Comparison of ENCODE assay signal across 8 mouse cellular contexts in the genomic region with DNA sequence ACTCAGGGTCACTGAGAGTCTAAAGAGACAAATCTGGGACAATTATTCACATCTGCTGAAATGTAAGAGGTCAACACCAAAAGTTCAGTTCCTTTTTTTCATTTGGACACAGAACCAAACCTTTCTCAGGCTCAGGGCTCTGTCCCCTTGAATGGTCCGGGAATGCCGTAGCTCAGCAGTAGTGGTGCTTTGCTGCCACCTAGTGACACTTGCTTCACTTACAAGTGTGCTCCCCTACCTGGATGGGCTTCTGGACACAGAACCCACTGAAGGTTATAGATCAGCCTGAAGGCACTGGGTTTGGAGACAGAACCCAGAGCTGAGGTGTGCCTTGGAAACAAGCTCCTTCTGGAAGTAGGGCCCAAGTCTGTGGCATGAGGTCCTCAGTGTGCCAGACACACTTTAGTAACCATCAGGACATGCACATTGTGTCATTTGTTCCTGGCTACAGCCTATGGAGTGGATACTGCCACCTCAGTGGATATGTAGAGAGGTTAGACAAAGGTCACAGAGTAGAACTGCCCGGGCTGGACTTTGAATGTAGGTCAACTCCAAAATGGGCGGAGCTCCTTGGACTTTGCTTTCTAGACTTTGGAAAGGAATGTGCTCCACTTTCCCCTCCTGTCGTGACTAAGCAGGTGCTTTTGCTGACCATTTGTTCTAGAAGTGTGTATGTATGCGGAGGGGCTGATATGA. TPM values are rescaled to one million over a fixed set of nuclear protein-coding genes. Genes with fewer than 3 reads are reported as not detected.
DNase-seq lines count a peak whose midpoint lies in the region; ATAC-seq and TF ChIP-seq lines count a peak whose summit lies in the region.

No protein-coding gene starts in this region.

- intact Hi-C loops in heart, adult 2 months (cut with DNase I) = loop anchor here (1.0 to 2.0 kb wide), 4 partner anchors 67 to 521 kb away; no protein-coding TSS in a partner anchor

- no peak for TF ChIP-seq POLR2A in heart, adult 2 months (IDR thresholded peaks at IDR 0.05; ENCODE audit: insufficient read depth, low read depth, low read length)
- TF ChIP-seq POLR2A in liver, adult 2 months (IDR thresholded peaks at IDR 0.05; ENCODE audit: extremely low read depth, insufficient read depth, low read length) = no peak

- no peaks in the 10 kb centered on the region for H3K4me1 ChIP-seq in embryonic facial prominence, embryonic 10.5 days
- peaks cover 1% of the 10 kb centered on the region; the same call in 1 of the 2 replicates for H3K4me1 ChIP-seq in heart, adult 2 months (ENCODE audit: control insufficient read depth, insufficient read depth, low read length)
- H3K4me1 ChIP-seq in kidney, embryonic 15.5 days = no peaks in the 10 kb centered on the region
- H3K4me1 ChIP-seq in liver, adult 2 months (ENCODE audit: control insufficient read depth, insufficient read depth, low read length) = peaks cover 15% of the 10 kb centered on the region
- H3K4me1 ChIP-seq in neural tube, embryonic 11.5 days (ENCODE audit: control insufficient read depth, insufficient read depth, low read length) = no peaks in the 10 kb centered on the region
- no peaks in the 10 kb centered on the region for H3K4me1 ChIP-seq in stomach, embryonic 14.5 days (ENCODE audit: control insufficient read depth, insufficient read depth, low read length)

- H3K27ac ChIP-seq in embryonic facial prominence, embryonic 10.5 days (replicated peaks) = no peak overlapping the region
- no peak overlapping the region for H3K27ac ChIP-seq in heart, adult 2 months
- no peak overlapping the region for H3K27ac ChIP-seq in kidney, embryonic 15.5 days
- H3K27ac ChIP-seq in liver, adult 2 months (replicated peaks; ENCODE audit: insufficient read depth, low read depth, low read length) = peak overlapping the region; percentile 68
- H3K27ac ChIP-seq in neural tube, embryonic 11.5 days (ENCODE audit: low read depth, low read length) = no peak overlapping the region
- no peak overlapping the region for H3K27ac ChIP-seq in stomach, embryonic 14.5 days (ENCODE audit: low read length)

- H3K27me3 ChIP-seq in embryonic facial prominence, embryonic 10.5 days (replicated peaks; ENCODE audit: low read depth, poor library complexity, severe bottlenecking) = no peaks in the 10 kb centered on the region
- no peaks in the 10 kb centered on the region for H3K27me3 ChIP-seq in heart, adult 2 months (ENCODE audit: control insufficient read depth, insufficient read depth, low read length)
- H3K27me3 ChIP-seq in kidney, embryonic 15.5 days = 0 out of 2 replicates have a peak, but pooled peaks cover 3% of the 10 kb centered on the region
- H3K27me3 ChIP-seq in liver, adult 2 months (ENCODE audit: control insufficient read depth, insufficient read depth, low read length) = no peaks in the 10 kb centered on the region
- no peaks in the 10 kb centered on the region for H3K27me3 ChIP-seq in neural tube, embryonic 11.5 days (ENCODE audit: control insufficient read depth, insufficient read depth, low read length)
- H3K27me3 ChIP-seq in stomach, embryonic 14.5 days (ENCODE audit: control insufficient read depth, insufficient read depth, low read length) = no peaks in the 10 kb centered on the region

- DNase-seq in CD4-positive helper T cell, adult 2 months (ENCODE audit: low read depth, low spot score) = peak; percentile 45
- peak; percentile 70 to 83 for DNase-seq in adrenal gland, postnatal 36 days
- peak; percentile 77 for DNase-seq in embryonic facial prominence, embryonic 10.5 days (ENCODE audit: low spot score)
- DNase-seq in heart, adult 2 months = peak; percentile 54 to 72
- peak; percentile 89 for DNase-seq in liver, adult 2 months (ENCODE audit: extremely low read depth, low read depth, low spot score)
- peak; percentile 74 for DNase-seq in neural tube, embryonic 11.5 days (ENCODE audit: low spot score)

- no peaks in the 10 kb centered on the region for H3K36me3 ChIP-seq in embryonic facial prominence, embryonic 10.5 days (replicated peaks)
- H3K36me3 ChIP-seq in heart, adult 2 months (ENCODE audit: control insufficient read depth, insufficient read depth, low read length) = no peaks in the 10 kb centered on the region
- H3K36me3 ChIP-seq in kidney, embryonic 15.5 days = no peaks in the 10 kb centered on the region
- H3K36me3 ChIP-seq in liver, adult 2 months (ENCODE audit: control insufficient read depth, insufficient read depth, low read length) = peaks cover 2% of the 10 kb centered on the region; the same call in 1 of the 2 replicates
- no peaks in the 10 kb centered on the region for H3K36me3 ChIP-seq in neural tube, embryonic 11.5 days (ENCODE audit: control insufficient read depth, insufficient read depth, low read length)
- no peaks in the 10 kb centered on the region for H3K36me3 ChIP-seq in stomach, embryonic 14.5 days (ENCODE audit: control insufficient read depth, insufficient read depth, low read length)

- no peaks in the 10 kb centered on the region for H3K79me2 ChIP-seq in heart, adult 2 months (replicated peaks; ENCODE audit: control insufficient read depth, insufficient read depth, low read length)
- no peaks in the 10 kb centered on the region for H3K79me2 ChIP-seq in liver, adult 2 months (ENCODE audit: control insufficient read depth, insufficient read depth, low read length)

- WGBS in embryonic facial prominence, embryonic 10.5 days = 41% methylated on average over 6 of the region's 6 CpGs
- WGBS in heart, adult 2 months = 31% methylated on average over 6 of the region's 6 CpGs
- 35% methylated on average over 6 of the region's 6 CpGs for WGBS in kidney, embryonic 15.5 days
- WGBS in liver, adult 2 months = 10% methylated on average over 6 of the region's 6 CpGs
- WGBS in neural tube, embryonic 11.5 days = 40% methylated on average over 6 of the region's 6 CpGs
- WGBS in stomach, embryonic 14.5 days = 26% methylated on average over 6 of the region's 6 CpGs

- TF ChIP-seq CTCF in heart, adult 2 months (IDR thresholded peaks at IDR 0.05) = peak; percentile 95
- TF ChIP-seq CTCF in liver, adult 2 months (IDR thresholded peaks at IDR 0.05; ENCODE audit: low read depth, low read length) = peak; percentile 94

- no peak overlapping the region for H3K4me3 ChIP-seq in embryonic facial prominence, embryonic 10.5 days
- no peak overlapping the region for H3K4me3 ChIP-seq in heart, adult 2 months
- H3K4me3 ChIP-seq in kidney, embryonic 15.5 days (replicated peaks) = no peak overlapping the region
- no peak overlapping the region for H3K4me3 ChIP-seq in liver, adult 2 months (ENCODE audit: insufficient read depth, low read depth, low read length)
- no peak overlapping the region for H3K4me3 ChIP-seq in neural tube, embryonic 11.5 days (ENCODE audit: low read depth, low read length)
- no peak overlapping the region for H3K4me3 ChIP-seq in stomach, embryonic 14.5 days (ENCODE audit: low read depth, low read length)

- H3K4me2 ChIP-seq in kidney, embryonic 15.5 days = no peak overlapping the region
- no peak overlapping the region for H3K4me2 ChIP-seq in neural tube, embryonic 11.5 days (ENCODE audit: low read depth)
- no peak overlapping the region for H3K4me2 ChIP-seq in stomach, embryonic 14.5 days (replicated peaks; ENCODE audit: low read depth, low read length)

- no peak overlapping the region for H3K9ac ChIP-seq in heart, adult 2 months (ENCODE audit: low read depth, low read length)
- H3K9ac ChIP-seq in kidney, embryonic 15.5 days = no peak overlapping the region
- no peak overlapping the region for H3K9ac ChIP-seq in liver, adult 2 months (ENCODE audit: low read depth, low read length)
- H3K9ac ChIP-seq in neural tube, embryonic 11.5 days (ENCODE audit: low read length) = no peak overlapping the region
- H3K9ac ChIP-seq in stomach, embryonic 14.5 days (replicated peaks; ENCODE audit: low read depth, low read length) = no peak overlapping the region

- H3K9me3 ChIP-seq in embryonic facial prominence, embryonic 10.5 days = no peaks in the 10 kb centered on the region
- no peaks in the 10 kb centered on the region for H3K9me3 ChIP-seq in kidney, embryonic 15.5 days (replicated peaks)
- no peaks in the 10 kb centered on the region for H3K9me3 ChIP-seq in neural tube, embryonic 11.5 days (ENCODE audit: control insufficient read depth, low read length)
- H3K9me3 ChIP-seq in stomach, embryonic 14.5 days (ENCODE audit: control insufficient read depth, low read depth, low read length) = no peaks in the 10 kb centered on the region

- peak; percentile 95 for TF ChIP-seq EP300 in heart, adult 2 months (IDR thresholded peaks at IDR 0.05; ENCODE audit: insufficient read depth, low read depth, low read length)

- peak; percentile 60; the same call in 1 of the 2 replicates for ATAC-seq in kidney, embryonic 15.5 days (replicated peaks; ENCODE audit: low FRiP score)
- ATAC-seq in neural tube, embryonic 11.5 days (ENCODE audit: insufficient read depth, low FRiP score, low TSS enrichment) = 0 out of 2 replicates have a peak, but pooled peaks have one; percentile 31
- peak; percentile 64; the same call in 1 of the 2 replicates for ATAC-seq in stomach, embryonic 14.5 days (ENCODE audit: insufficient number of reproducible peaks, insufficient read depth, low FRiP score, low read depth)

RNA-seq across cellular contexts. Expression of gene Aqp8, which starts 3.7 kb away (rescaled TPM):
- total RNA-seq in adrenal gland, postnatal 36 days (2021) = not detected
- polyA plus RNA-seq in embryonic facial prominence, embryonic 10.5 days (2016; fragmentation: Nextera tagmentation; extraction: Ambion mirVana) = 0.34 and 0.51 TPM in 2 replicates
- 1 to 10 TPM; 5.2 to 6.2 TPM for total RNA-seq in heart, adult 2 months (2021)
- polyA plus RNA-seq in heart, adult 2 months (2012; rRNA removed) = 0.94 and 1.7 TPM in 2 replicates
- polyA plus RNA-seq in kidney, embryonic 15.5 days (2015; fragmentation: Nextera tagmentation; extraction: Ambion mirVana) = 0.48 TPM in 1 of 2 replicates, not detected in the other
- 73.2 and 128 TPM in 2 replicates for total RNA-seq in liver, adult 2 months (2014; rRNA removed)
- polyA plus RNA-seq in liver, adult 2 months (2012; rRNA removed) = 226 and 272 TPM in 2 replicates
- polyA plus RNA-seq in neural tube, embryonic 11.5 days (2014; fragmentation: Nextera tagmentation; extraction: Ambion mirVana) = 1.2 and 1.4 TPM in 2 replicates
- not detected in 2 replicates for polyA plus RNA-seq in stomach, embryonic 14.5 days (2014; fragmentation: Nextera tagmentation; extraction: Ambion mirVana)

RNA-seq across cellular contexts. Expression of gene Zkscan2, which starts 34.4 kb away (rescaled TPM):
- total RNA-seq in adrenal gland, postnatal 36 days (2021) = 1 to 10 TPM; 1.2 to 1.5 TPM
- 3.7 and 3.9 TPM in 2 replicates for polyA plus RNA-seq in embryonic facial prominence, embryonic 10.5 days (2016; fragmentation: Nextera tagmentation; extraction: Ambion mirVana)
- total RNA-seq in heart, adult 2 months (2021) = under 1 TPM; 0.21 to 0.25 TPM
- polyA plus RNA-seq in heart, adult 2 months (2012; rRNA removed) = 0.12 and 0.21 TPM in 2 replicates
- polyA plus RNA-seq in kidney, embryonic 15.5 days (2015; fragmentation: Nextera tagmentation; extraction: Ambion mirVana) = 2.3 and 3.3 TPM in 2 replicates
- total RNA-seq in liver, adult 2 months (2014; rRNA removed) = under 0.01 and 0.20 TPM in 2 replicates
- polyA plus RNA-seq in liver, adult 2 months (2012; rRNA removed) = 0.01 TPM in 1 of 2 replicates, not detected in the other
- polyA plus RNA-seq in neural tube, embryonic 11.5 days (2014; fragmentation: Nextera tagmentation; extraction: Ambion mirVana) = 5.8 and 9.4 TPM in 2 replicates
- polyA plus RNA-seq in stomach, embryonic 14.5 days (2014; fragmentation: Nextera tagmentation; extraction: Ambion mirVana) = 4.5 and 5.1 TPM in 2 replicates

Comparison
In these comparisons a context has a peak if more than half of its experiments do, and no peak if none do; other contexts are left out.
1. RNA of gene Aqp8, which starts 3.7 kb away (polyA plus RNA-seq): 226 to 272 TPM in liver, adult 2 months; 0.94 to 1.7 TPM in heart, adult 2 months, 1.2 to 1.4 TPM in neural tube, embryonic 11.5 days, 0.34 to 0.51 TPM in embryonic facial prominence, embryonic 10.5 days, 0.48 TPM in kidney, embryonic 15.5 days and not detected in stomach, embryonic 14.5 days; every median in the first group is over 10 times any median in the second.
2. Peak in every context shown above with its lines, with median percentiles within 50 percentile points of each other: DNase-seq and ATAC-seq.